Mouse (Mus musculus) liver, embryonic 11.5 days (tissue): ENCODE measurements at regions not wholly inside any gene's neighbourhood (a gene's known extent, or its start where the extent isn't known, plus 50 kb on each side); places are given as distances from the start of the nearest gene placed in this dataset.

Source experiments
- ATAC-seq: fragments of 200-750 bp; cut with Nextera tagmentation; replicated peaks from 2 replicates; pipeline ENCODE4 v1.8.0; 2017; ENCODE audit warnings: moderate number of reproducible peaks, mild to moderate bottlenecking, moderate TSS enrichment, moderate library complexity; ENCODE audit not compliant: low FRiP score
- DNase-seq: peaks from one replicate; pipeline ENCODE4 v3.0.0-alpha.2; 2017; ENCODE audit warnings: low spot score
- H3K27ac ChIP-seq: fragments of 300-500 bp; sonication (generic); 2 replicates; pipeline ENCODE4 v1.5.1; 2014; ENCODE audit warnings: mild to moderate bottlenecking, low read depth, low read length, control low read depth
- H3K27me3 ChIP-seq: fragments of 300-500 bp; sonication (generic); replicated peaks from 2 replicates; pipeline ENCODE4 v1.6.1; 2014; ENCODE audit warnings: low read length, mixed read lengths; ENCODE audit not compliant: control insufficient read depth, insufficient read depth
- H3K36me3 ChIP-seq: fragments of 300-500 bp; sonication (generic); 2 replicates; pipeline ENCODE4 v1.6.1; 2014; ENCODE audit warnings: mild to moderate bottlenecking, low read length, moderate library complexity, mixed read lengths; ENCODE audit not compliant: control insufficient read depth, insufficient read depth
- H3K4me1 ChIP-seq: fragments of 300-500 bp; sonication (generic); replicated peaks from 2 replicates; pipeline ENCODE4 v1.6.1; 2014; ENCODE audit warnings: low read length, mixed read lengths; ENCODE audit not compliant: control insufficient read depth, insufficient read depth
- H3K4me2 ChIP-seq: fragments of 300-500 bp; sonication (generic); 2 replicates; pipeline ENCODE4 v1.6.1; 2014; ENCODE audit warnings: mild to moderate bottlenecking, control low read depth, moderate library complexity
- H3K4me3 ChIP-seq: fragments of 300-500 bp; sonication (generic); 2 replicates; pipeline ENCODE4 v1.5.1; 2014; ENCODE audit warnings: low read depth, low read length, control low read depth
- H3K9ac ChIP-seq: fragments of 300-500 bp; sonication (generic); 2 replicates; pipeline ENCODE4 v1.6.1; 2014; ENCODE audit warnings: low read depth, low read length, control low read depth
- H3K9me3 ChIP-seq: fragments of 300-500 bp; sonication (generic); 2 replicates; pipeline ENCODE4 v1.6.1; 2016; ENCODE audit warnings: low read length, inconsistent platforms, mixed read lengths; ENCODE audit not compliant: control insufficient read depth
- WGBS: fragments of 180-500 bp; shearing (Covaris S2); extraction: QIAGEN DNeasy Blood & Tissue Kit; methylation state at CpG from one replicate; pipeline ENCODE4 v1.1.7; 2014; 5-methylcytosine and 5-hydroxymethylcytosine counted together

GRCm38 (mm10) chrX:21389992-21390391 is 94.4 kb upstream of the Agtr2 start:
- H3K4me1 ChIP-seq, result no peaks in the 10 kb centered on the region
- no peak overlapping the region for H3K4me3 ChIP-seq
- ATAC-seq, result no peak
- no peak overlapping the region for H3K27ac ChIP-seq
- 52% methylated on average over 1 of the region's 1 CpGs for WGBS
- no peak overlapping the region for H3K9ac ChIP-seq
- H3K9me3 ChIP-seq, result no peaks in the 10 kb centered on the region
- H3K4me2 ChIP-seq, result no peak overlapping the region
- no peaks in the 10 kb centered on the region for H3K36me3 ChIP-seq
- no peak for DNase-seq
- no peaks in the 10 kb centered on the region for H3K27me3 ChIP-seq

- Histone ChIP-seq H3K36me3 (no peaks in the 10 kb centered on the region), H3K4me1 (no peaks in the 10 kb centered on the region), H3K4me2 (no peak overlapping the region), H3K9ac (no peak overlapping the region), H3K27ac (no peak overlapping the region), H3K27me3 (no peaks in the 10 kb centered on the region), H3K9me3 (no peaks in the 10 kb centered on the region), H3K4me3 (no peak overlapping the region)
- ATAC-seq (no peak), DNase-seq (no peak)
- WGBS, result 71% methylated on average over 10 of the region's 10 CpGs
Measured at GRCm38 (mm10) chrX:21393212-21393611, 91.1 kb upstream of the Agtr2 start.

- DNase-seq (no peak), ATAC-seq (no peak)
- Histone ChIP-seq H3K9ac (no peak overlapping the region), H3K36me3 (no peaks in the 10 kb centered on the region), H3K4me2 (no peak overlapping the region), H3K27me3 (no peaks in the 10 kb centered on the region), H3K4me1 (no peaks in the 10 kb centered on the region), H3K27ac (no peak overlapping the region), H3K4me3 (no peak overlapping the region), H3K9me3 (no peaks in the 10 kb centered on the region)
- 37% methylated on average over 4 of the region's 4 CpGs for WGBS
Measured at GRCm38 (mm10) chrX:21424797-21425196, 59.5 kb upstream of the Agtr2 start.

DNA sequence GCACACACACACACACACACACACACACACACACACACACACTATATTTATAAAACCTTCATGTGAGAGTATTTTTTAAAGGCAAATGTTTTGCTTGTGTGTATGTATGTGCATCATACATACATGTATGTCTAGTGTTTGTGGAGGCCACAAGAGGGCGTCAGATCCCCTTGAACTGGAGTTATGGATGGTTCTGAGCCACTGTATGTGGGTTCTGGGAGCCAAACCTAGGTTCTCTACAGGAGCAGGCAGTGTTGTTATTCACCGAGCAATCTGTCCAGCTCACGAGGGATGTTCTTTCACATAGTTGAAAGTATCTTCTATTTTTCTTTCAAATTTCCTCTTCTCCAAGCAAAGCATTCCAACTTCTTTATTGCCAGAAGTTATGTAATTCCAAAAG is 56.3 kb upstream of the Agtr2 start:
- Histone ChIP-seq H3K27ac (no peak overlapping the region), H3K9me3 (no peaks in the 10 kb centered on the region), H3K27me3 (no peaks in the 10 kb centered on the region), H3K4me2 (no peak overlapping the region), H3K4me3 (no peak overlapping the region), H3K9ac (no peak overlapping the region), H3K4me1 (no peaks in the 10 kb centered on the region), H3K36me3 (no peaks in the 10 kb centered on the region)
- 56% methylated on average over 3 of the region's 3 CpGs for WGBS
- DNase-seq, result no peak
- no peak for ATAC-seq

DNA sequence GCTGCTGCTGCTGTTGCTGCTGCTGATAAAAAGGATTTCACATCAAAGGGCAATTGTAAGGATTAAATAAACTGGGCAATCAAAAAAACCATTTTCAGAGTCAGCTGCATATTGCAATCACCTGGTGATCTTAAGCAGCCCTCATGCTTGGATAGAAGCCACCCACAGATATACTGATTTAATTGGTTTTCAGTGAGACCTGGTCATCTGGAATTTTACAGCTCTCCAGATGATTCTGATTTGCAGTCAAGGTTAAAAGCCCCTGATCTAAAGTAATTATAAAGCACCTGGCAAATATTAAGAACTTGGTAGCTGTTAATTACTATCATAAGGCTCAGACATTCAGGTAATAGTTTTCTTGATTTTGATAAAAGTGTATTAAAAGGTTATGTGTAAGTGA is 50.8 kb upstream of the Agtr2 start:
- no peak for ATAC-seq
- no peaks in the 10 kb centered on the region for H3K9me3 ChIP-seq
- no peaks in the 10 kb centered on the region for H3K4me1 ChIP-seq
- no peak overlapping the region for H3K9ac ChIP-seq
- no peaks in the 10 kb centered on the region for H3K27me3 ChIP-seq
- DNase-seq, result no peak
- no peaks in the 10 kb centered on the region for H3K36me3 ChIP-seq
- no peak overlapping the region for H3K4me2 ChIP-seq
- H3K27ac ChIP-seq, result no peak overlapping the region
- no peak overlapping the region for H3K4me3 ChIP-seq
